Mouse (Mus musculus) limb, embryonic 11.5 days (tissue): ENCODE measurements at regions not wholly inside any gene's neighbourhood (a gene's known extent, or its start where the extent isn't known, plus 50 kb on each side); places are given as distances from the start of the nearest gene placed in this dataset.

Source experiments
- ATAC-seq: fragments of 200-750 bp; cut with Nextera tagmentation; 2 replicates; pipeline ENCODE4 v1.8.0; 2017; ENCODE audit warnings: low read depth; ENCODE audit not compliant: insufficient number of reproducible peaks, low FRiP score, low TSS enrichment
- DNase-seq: peaks from one replicate; pipeline ENCODE4 v3.0.0-alpha.2; 2015; ENCODE audit warnings: low spot score
- H3K27ac ChIP-seq: fragments of 300-500 bp; sonication (generic); replicated peaks from 2 replicates; pipeline ENCODE4 v1.5.1; 2014; ENCODE audit warnings: low read depth, mild to moderate bottlenecking, low read length
- H3K27me3 ChIP-seq: fragments of 300-500 bp; sonication (generic); 2 replicates; pipeline ENCODE4 v1.6.1; 2014; ENCODE audit warnings: mild to moderate bottlenecking, low read length, mixed read lengths; ENCODE audit not compliant: control insufficient read depth, insufficient read depth
- H3K36me3 ChIP-seq: fragments of 300-500 bp; sonication (generic); 2 replicates; pipeline ENCODE4 v1.6.1; 2014; ENCODE audit warnings: mild to moderate bottlenecking, low read length, moderate library complexity, mixed read lengths; ENCODE audit not compliant: control insufficient read depth, insufficient read depth
- H3K4me1 ChIP-seq: fragments of 300-500 bp; sonication (generic); 2 replicates; pipeline ENCODE4 v1.6.1; 2014; ENCODE audit warnings: low read length, mixed read lengths; ENCODE audit not compliant: control insufficient read depth, insufficient read depth
- H3K4me2 ChIP-seq: fragments of 300-500 bp; sonication (generic); 2 replicates; pipeline ENCODE4 v1.6.1; 2014; ENCODE audit warnings: low read depth, mild to moderate bottlenecking, moderate library complexity; ENCODE audit not compliant: severe bottlenecking
- H3K4me3 ChIP-seq: fragments of 300-500 bp; sonication (generic); 2 replicates; pipeline ENCODE4 v1.5.1; 2014; ENCODE audit warnings: low read depth, low read length
- H3K9ac ChIP-seq: fragments of 300-500 bp; sonication (generic); 2 replicates; pipeline ENCODE4 v1.6.1; 2014; ENCODE audit warnings: mild to moderate bottlenecking, low read length
- H3K9me3 ChIP-seq: fragments of 300-500 bp; sonication (generic); 2 replicates; pipeline ENCODE4 v1.6.1; 2016; ENCODE audit warnings: low read length; ENCODE audit not compliant: control insufficient read depth
- WGBS: fragments of 180-500 bp; shearing (Covaris S2); extraction: QIAGEN DNeasy Blood & Tissue Kit; methylation state at CpG from one replicate; pipeline ENCODE4 v1.1.7; 2014; 5-methylcytosine and 5-hydroxymethylcytosine counted together

DNA sequence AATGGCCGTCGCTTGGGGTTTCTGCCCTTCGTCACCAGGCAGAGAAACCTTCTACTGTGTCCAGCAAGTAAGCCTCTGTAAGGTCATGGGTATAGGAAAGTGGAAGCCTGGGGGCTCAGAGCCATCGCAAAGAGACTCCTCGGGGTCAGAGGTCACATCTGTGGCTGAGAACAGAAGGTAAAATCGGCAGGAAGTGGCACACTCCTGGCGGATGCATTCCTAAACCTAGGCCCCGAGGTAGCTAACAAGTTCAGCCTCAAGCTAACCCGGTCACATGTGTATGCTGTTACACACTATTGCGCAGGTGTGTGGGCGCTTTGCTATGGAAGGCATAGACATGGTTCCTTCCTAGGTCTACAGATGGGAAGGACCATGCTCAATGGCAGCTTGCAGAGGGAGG lies 134.0 kb downstream of the Fam43a start:
- peaks cover 29% of the 10 kb centered on the region for H3K4me1 ChIP-seq
- H3K9ac ChIP-seq: no peak overlapping the region
- no peak overlapping the region for H3K4me2 ChIP-seq
- no peaks in the 10 kb centered on the region for H3K27me3 ChIP-seq
- peak; percentile 77 for DNase-seq
- 22% methylated on average over 11 of the region's 11 CpGs for WGBS
- no peaks in the 10 kb centered on the region for H3K9me3 ChIP-seq
- ATAC-seq: no peak
- H3K4me3 ChIP-seq: no peak overlapping the region
- H3K36me3 ChIP-seq: no peaks in the 10 kb centered on the region
- 0 out of 2 replicates have a peak overlapping the region, but pooled peaks have one; percentile 2 for H3K27ac ChIP-seq

DNA sequence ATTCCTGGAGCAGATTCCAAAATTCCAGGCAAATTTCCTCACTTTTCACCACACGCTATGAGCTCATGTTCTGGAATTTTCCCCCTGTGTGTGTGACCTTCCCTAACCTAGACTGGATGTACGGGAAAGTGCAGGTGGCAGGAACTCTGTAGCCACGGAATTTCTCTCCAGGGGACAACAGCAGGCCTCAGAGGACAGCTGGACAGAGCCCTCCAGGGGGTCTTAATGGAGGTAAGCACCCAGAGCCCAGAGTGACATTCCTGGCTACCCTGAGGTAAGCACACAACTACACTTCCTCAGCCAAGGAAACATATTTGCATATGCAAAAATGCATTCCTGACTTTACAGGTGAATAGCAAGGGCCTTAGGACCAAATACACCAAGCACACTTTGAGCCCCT lies 135.8 kb downstream of the Fam43a start:
- Histone ChIP-seq H3K4me1 (peaks cover 34% of the 10 kb centered on the region), H3K4me2 (no peak overlapping the region), H3K36me3 (no peaks in the 10 kb centered on the region), H3K9me3 (no peaks in the 10 kb centered on the region), H3K27me3 (no peaks in the 10 kb centered on the region), H3K4me3 (no peak overlapping the region), H3K9ac (no peak overlapping the region), H3K27ac (no peak overlapping the region)
- 50% methylated on average over 3 of the region's 3 CpGs for WGBS
- no peak for DNase-seq
- no peak for ATAC-seq

DNA sequence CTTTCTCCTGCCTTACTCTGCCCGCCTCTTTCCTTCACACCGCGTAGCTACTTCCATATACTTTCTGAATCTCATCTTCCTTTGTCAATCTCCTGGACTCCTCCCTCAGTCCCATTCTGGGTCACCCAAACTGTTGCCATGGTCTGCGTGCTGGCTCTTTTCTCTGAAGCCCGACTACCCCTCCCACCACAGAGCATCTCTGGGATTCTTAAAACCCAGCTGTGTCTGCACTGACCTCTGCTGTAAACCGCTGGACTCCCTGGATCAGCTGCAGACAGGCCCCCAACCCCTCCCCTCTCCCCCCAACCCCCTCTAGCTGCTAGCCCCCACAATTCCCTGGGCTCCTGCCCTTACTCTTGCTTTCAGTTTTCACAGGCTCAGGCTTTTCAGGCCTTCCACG lies 136.4 kb downstream of the Fam43a start:
- Histone ChIP-seq H3K9me3 (no peaks in the 10 kb centered on the region), H3K9ac (no peak overlapping the region), H3K4me3 (no peak overlapping the region), H3K36me3 (no peaks in the 10 kb centered on the region), H3K27me3 (no peaks in the 10 kb centered on the region), H3K4me2 (no peak overlapping the region), H3K4me1 (peaks cover 38% of the 10 kb centered on the region), H3K27ac (no peak overlapping the region)
- 38% methylated on average over 7 of the region's 7 CpGs for WGBS
- ATAC-seq: no peak
- no peak for DNase-seq

DNA sequence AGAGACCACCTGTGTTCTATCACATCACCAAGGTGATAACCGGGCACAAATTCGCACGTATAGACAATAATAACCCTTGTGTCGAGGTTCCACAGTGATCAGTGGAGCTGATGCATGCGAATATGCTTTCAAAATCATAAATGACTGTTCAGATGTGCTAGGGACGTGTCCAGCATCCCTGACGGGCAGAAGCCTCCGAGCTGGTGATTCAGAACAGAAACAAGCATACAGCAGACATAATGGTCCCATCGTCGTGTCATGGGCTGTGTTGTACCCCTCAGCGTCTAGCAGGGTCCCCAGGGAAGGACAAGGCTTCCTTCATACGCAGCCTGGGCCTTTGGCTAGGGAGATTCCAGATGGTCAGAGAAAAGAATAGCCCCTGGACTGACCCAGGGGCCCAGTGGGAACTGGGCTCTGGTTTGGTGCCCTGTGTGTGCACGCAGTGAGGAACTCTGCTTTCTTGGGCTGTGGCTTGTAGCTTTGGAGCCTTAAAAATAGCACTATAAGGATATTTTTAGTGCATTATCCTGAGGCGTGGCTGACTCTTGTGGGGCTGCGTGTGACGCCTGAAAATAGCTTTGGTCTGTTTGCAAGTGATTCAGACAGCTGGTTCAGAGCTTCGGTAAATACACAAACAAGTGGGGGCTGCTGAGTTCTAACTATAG lies 137.3 kb downstream of the Fam43a start:
- ATAC-seq (no peak), DNase-seq (no peak)
- no peaks in the 10 kb centered on the region for H3K27me3 ChIP-seq
- H3K36me3 ChIP-seq: no peaks in the 10 kb centered on the region
- no peak overlapping the region for H3K27ac ChIP-seq
- no peak overlapping the region for H3K4me2 ChIP-seq
- H3K9ac ChIP-seq: no peak overlapping the region
- H3K4me1 ChIP-seq: peaks cover 38% of the 10 kb centered on the region
- H3K4me3 ChIP-seq: no peak overlapping the region
- 64% methylated on average over 17 of the region's 17 CpGs for WGBS
- H3K9me3 ChIP-seq: no peaks in the 10 kb centered on the region

DNA sequence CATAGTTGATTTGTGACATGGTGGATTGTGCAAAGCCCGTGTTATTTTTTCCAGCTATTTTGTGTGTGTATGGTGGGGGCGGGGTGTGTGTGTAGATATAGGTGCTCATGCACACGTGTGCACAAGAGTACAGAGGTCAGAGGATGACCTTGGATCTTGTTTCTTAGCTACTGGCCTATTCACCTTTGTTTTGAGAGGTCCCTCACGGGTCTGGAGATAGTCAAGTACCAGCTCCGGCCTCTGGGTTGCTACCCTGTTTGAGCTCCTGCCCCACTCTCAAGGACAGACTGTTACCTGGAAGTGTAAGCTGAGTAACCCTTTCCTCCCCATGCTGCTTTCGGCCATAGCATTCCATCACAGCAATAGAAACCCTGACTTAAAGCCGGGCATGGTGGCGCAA lies 138.0 kb downstream of the Fam43a start:
- 80% methylated on average over 8 of the region's 8 CpGs for WGBS
- Histone ChIP-seq H3K9me3 (no peaks in the 10 kb centered on the region), H3K4me3 (no peak overlapping the region), H3K36me3 (no peaks in the 10 kb centered on the region), H3K27me3 (no peaks in the 10 kb centered on the region), H3K4me2 (no peak overlapping the region), H3K4me1 (peaks cover 37% of the 10 kb centered on the region), H3K9ac (no peak overlapping the region), H3K27ac (no peak overlapping the region)
- DNase-seq (no peak), ATAC-seq (no peak)

DNA sequence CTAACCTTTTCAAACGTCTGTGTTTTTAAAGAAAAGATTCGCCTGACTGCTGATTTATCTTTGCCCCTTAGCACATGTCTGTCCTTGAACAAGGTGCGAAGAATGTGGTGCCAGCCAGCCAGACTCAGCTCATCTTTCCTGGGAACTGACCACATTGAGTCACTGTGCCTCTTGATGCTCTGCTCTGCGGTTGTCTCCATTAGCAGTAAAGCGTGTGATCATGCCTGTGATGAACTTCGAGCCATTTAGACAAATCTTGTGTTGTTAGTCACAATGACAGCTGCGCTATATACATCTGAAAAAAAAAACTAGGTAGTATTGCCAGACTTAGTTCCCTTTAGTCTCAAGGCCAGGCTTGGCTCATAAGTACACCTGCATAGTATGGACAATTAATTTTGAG lies 140.1 kb downstream of the Fam43a start:
- WGBS: 69% methylated on average over 7 of the region's 7 CpGs
- Histone ChIP-seq H3K27ac (no peak overlapping the region), H3K4me3 (no peak overlapping the region), H3K4me1 (peaks cover 25% of the 10 kb centered on the region), H3K36me3 (no peaks in the 10 kb centered on the region), H3K27me3 (no peaks in the 10 kb centered on the region), H3K4me2 (no peak overlapping the region), H3K9me3 (no peaks in the 10 kb centered on the region), H3K9ac (no peak overlapping the region)
- ATAC-seq (no peak), DNase-seq (no peak)

DNA sequence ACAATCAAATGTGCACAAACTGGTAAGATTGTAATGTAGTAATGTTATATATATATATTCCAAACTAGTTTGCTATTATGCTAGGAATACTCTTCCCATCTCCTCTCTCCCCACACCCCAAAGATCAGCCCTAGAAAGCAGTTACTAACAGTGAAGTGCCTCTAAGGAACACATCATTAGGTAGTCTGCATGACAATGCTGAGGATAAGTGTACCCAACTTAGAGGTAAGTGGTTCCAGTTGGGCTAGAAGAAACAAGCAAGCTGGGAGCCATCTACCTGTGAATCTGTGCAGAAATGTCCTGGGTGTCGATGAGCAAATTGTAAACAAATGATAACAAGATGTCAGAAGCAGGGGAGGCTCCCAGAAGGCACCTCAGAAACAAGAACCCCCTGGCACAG lies 141.7 kb downstream of the Fam43a start:
- H3K27me3 ChIP-seq: no peaks in the 10 kb centered on the region
- no peak overlapping the region for H3K9ac ChIP-seq
- H3K27ac ChIP-seq: no peak overlapping the region
- H3K36me3 ChIP-seq: no peaks in the 10 kb centered on the region
- H3K4me2 ChIP-seq: no peak overlapping the region
- H3K4me3 ChIP-seq: no peak overlapping the region
- peaks cover 30% of the 10 kb centered on the region for H3K4me1 ChIP-seq
- WGBS: 90% methylated on average over 1 of the region's 1 CpGs
- DNase-seq: no peak
- no peak for ATAC-seq
- no peaks in the 10 kb centered on the region for H3K9me3 ChIP-seq

DNA sequence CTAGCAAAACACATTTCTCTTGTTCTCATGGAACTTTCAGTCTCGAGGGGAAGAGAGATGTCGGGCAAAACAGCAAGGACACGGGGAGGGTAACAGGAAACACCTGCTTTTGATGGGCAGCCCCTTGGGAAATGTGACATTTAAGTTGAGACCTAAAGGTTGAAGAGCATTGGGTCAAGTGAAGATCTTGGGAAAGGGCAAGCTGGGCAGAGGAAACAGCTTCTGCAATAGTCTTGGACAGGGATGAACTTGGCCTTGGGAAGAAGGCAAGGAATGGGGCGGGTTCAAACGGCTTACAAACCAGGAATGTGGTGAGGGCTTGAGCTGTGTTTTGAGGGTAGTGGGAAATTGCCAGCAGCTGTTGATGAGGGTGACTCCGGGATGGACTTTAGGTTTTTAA lies 143.0 kb downstream of the Fam43a start:
- 73% methylated on average over 6 of the region's 6 CpGs for WGBS
- Histone ChIP-seq H3K27ac (no peak overlapping the region), H3K4me3 (no peak overlapping the region), H3K9me3 (no peaks in the 10 kb centered on the region), H3K9ac (no peak overlapping the region), H3K27me3 (no peaks in the 10 kb centered on the region), H3K4me1 (peaks cover 26% of the 10 kb centered on the region), H3K4me2 (no peak overlapping the region), H3K36me3 (no peaks in the 10 kb centered on the region)
- no peak for DNase-seq
- no peak for ATAC-seq

DNA sequence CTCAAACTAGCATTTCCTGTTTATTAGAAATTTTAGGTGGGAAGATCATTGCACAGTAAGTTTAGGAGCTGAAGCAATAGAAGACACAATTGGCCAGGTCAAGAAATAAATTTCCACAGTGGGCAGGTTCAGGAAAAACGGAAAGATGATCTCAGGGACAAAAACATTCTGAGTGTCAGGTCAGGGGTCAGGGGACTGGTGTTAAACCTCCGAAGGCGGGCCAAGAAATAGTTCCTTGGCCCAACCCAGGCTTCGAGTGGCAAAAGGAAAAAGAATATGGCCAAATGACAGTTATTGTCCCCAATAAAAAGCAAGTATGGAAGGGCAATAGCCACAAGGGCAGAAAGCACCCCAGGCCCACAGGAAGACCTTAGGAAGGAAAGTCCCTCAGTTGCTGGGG lies 144.0 kb downstream of the Fam43a start:
- no peak overlapping the region for H3K4me3 ChIP-seq
- WGBS: 58% methylated on average over 4 of the region's 4 CpGs
- H3K36me3 ChIP-seq: no peaks in the 10 kb centered on the region
- H3K9ac ChIP-seq: no peak overlapping the region
- peaks cover 26% of the 10 kb centered on the region for H3K4me1 ChIP-seq
- H3K9me3 ChIP-seq: no peaks in the 10 kb centered on the region
- ATAC-seq (no peak), DNase-seq (no peak)
- H3K27me3 ChIP-seq: no peaks in the 10 kb centered on the region
- H3K27ac ChIP-seq: no peak overlapping the region
- H3K4me2 ChIP-seq: no peak overlapping the region
